Mouse (Mus musculus) neural tube, embryonic 14.5 days (tissue): Measurements from ENCODE around the gene Cdk5r1. TPM values are rescaled to one million over a fixed set of nuclear protein-coding genes. Genes with fewer than 3 reads are reported as not detected.
A peak's percentile ranks its signal among the peaks of the same experiment; 100 is the strongest.

Experiments
- ATAC-seq: fragments of 200-750 bp; cut with Nextera tagmentation; 2 replicates; pipeline ENCODE4 v1.8.0; 2017; ENCODE audit warnings: low read depth, mild to moderate bottlenecking, moderate TSS enrichment, moderate library complexity
- H3K27ac ChIP-seq: fragments of 300-500 bp; sonication (generic); 2 replicates; pipeline ENCODE4 v1.5.1; 2014; ENCODE audit warnings: low read depth, mild to moderate bottlenecking, control low read depth, low read length, moderate library complexity, mixed read lengths
- H3K27me3 ChIP-seq: fragments of 300-500 bp; sonication (generic); 2 replicates; pipeline ENCODE4 v1.6.1; 2014; ENCODE audit warnings: low read length; ENCODE audit not compliant: control insufficient read depth, insufficient read depth
- H3K36me3 ChIP-seq: fragments of 300-500 bp; sonication (generic); 2 replicates; pipeline ENCODE4 v1.6.1; 2014; ENCODE audit warnings: low read length, mixed read lengths; ENCODE audit not compliant: control insufficient read depth, insufficient read depth
- H3K4me1 ChIP-seq: fragments of 300-500 bp; sonication (generic); 2 replicates; pipeline ENCODE4 v1.6.1; 2014; ENCODE audit warnings: low read length; ENCODE audit not compliant: control insufficient read depth, insufficient read depth
- H3K4me2 ChIP-seq: fragments of 300-500 bp; sonication (generic); 2 replicates; pipeline ENCODE4 v1.6.1; 2014; ENCODE audit warnings: mild to moderate bottlenecking, low read depth, low read length, control low read depth
- H3K4me3 ChIP-seq: fragments of 300-500 bp; sonication (generic); 2 replicates; pipeline ENCODE4 v1.5.1; 2014; ENCODE audit warnings: low read depth, low read length, control low read depth, mixed read lengths
- H3K9ac ChIP-seq: fragments of 300-500 bp; sonication (generic); replicated peaks from 2 replicates; pipeline ENCODE4 v1.6.1; 2014; ENCODE audit warnings: low read depth, mild to moderate bottlenecking, control low read depth, low read length, mixed read lengths
- H3K9me3 ChIP-seq: fragments of 300-500 bp; sonication (generic); 2 replicates; pipeline ENCODE4 v1.6.1; 2016; ENCODE audit warnings: low read length; ENCODE audit not compliant: control insufficient read depth
- WGBS: fragments of 180-500 bp; shearing (Covaris S2); extraction: QIAGEN DNeasy Blood & Tissue Kit; methylation state at CpG from one replicate; pipeline ENCODE4 v1.1.7; 2014; 5-methylcytosine and 5-hydroxymethylcytosine counted together
- polyA plus RNA-seq: library from polyadenylated mRNA; unstranded; fragments of >200 nt; fragmentation: Nextera tagmentation; extraction: Ambion mirVana; gene quantifications from 2 replicates; pipeline ENCODE4 v1.2.1, GENCODE M21; 2014

The Cdk5r1 gene
- 83.1 and 84.0 TPM in 2 replicates for polyA plus RNA-seq

DNA sequence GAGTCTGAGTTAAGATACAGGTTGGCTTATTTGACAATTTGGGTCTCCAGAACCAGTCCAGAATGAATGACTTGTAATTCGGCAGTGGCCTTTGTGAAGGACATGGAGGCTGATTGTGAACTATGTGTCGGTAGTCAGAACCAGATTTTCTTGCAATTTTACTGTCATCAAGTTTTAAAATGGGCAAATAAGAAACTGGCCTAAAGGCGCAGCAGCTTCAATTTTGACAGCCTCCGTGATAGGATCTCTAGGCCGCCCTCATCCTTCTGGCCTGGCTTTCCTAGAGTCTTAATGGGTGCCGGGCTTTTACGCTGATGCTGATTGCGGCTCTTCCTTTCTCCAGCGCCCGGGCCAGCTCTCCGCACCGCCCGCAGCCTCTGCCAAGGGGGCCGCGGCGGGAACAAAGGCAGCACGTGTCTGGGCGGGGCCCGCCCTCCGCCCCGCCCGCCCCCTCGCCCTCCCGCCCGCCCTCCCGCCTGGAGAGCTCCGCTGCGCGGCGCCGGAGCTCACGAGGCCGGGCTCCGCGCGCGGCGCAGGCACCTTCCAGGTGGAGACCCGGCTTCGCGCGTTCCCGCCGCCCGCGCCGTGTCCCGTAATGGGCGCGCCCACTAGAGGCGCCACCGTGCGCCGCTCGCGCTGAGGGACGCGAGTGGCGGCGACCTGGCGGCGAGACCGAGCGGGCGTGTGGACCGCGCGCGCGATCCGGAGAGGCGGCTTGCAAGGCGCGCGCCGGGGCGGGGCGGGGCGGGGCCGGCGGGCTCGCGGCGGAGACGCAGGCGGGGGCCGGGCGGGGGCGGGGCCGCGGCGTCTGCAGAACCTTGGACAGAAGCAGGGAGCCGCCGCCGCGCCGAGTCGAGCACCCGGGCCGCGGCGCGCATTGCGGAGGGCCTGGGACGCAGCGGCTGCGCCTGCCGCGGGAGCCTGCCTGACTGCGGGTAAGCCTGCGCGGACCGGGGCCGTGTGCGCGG lies at the start of gene Cdk5r1:
Gene Cdk5r1 (plus strand): TSS at position 802 of the 968 bp plus-strand sequence.
- H3K9ac ChIP-seq: peak within 1 kb of the TSS; percentile 98

DNA sequence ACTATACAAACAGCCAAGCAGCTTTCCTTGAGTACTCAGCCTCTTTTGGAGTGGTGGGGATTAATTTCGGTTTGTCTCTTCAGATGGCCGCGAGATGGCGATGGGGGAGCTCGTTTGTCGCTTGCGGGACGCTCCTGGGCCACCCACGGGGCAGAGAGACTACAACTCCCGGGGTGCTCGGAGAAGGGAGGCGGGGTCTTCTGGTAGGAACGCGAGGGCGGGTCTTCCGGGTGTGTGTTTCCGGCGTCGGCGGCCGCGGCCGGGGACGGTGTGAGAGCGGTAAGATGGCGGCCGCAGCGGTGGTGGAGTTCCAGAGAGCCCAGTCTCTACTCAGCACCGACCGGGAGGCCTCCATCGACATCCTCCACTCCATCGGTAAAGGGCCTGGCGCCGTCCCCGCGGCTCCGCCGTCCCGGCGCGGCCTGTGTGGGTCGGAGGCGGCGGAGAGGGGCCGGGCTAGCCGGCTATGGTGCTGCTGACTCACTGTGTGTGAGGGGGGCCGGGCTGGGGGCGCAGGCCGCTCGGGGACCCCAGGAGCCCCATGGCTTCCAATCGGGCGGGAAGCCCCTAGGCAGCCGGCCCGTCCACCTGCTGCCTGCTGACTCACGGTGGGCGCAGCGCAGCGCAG lies 48.3 kb upstream of the Cdk5r1 start, which contains the start of gene Psmd11:
Gene Psmd11 (plus strand): TSS at position 235 of the 628 bp plus-strand sequence.
- peak; percentile 99 for ATAC-seq
- Histone ChIP-seq H3K27me3 (no peaks in the 10 kb centered on the region), H3K36me3 (peaks cover 16% of the 10 kb centered on the region; the same call in 1 of the 2 replicates), H3K4me3 (peak within 1 kb of the TSS; percentile 99), H3K4me2 (peak within 1 kb of the TSS; percentile 92), H3K4me1 (peaks cover 8% of the 10 kb centered on the region; the same call in 1 of the 2 replicates), H3K9ac (peak within 1 kb of the TSS; percentile 83), H3K27ac (peak within 1 kb of the TSS; percentile 86), H3K9me3 (no peaks in the 10 kb centered on the region)
- under 1% methylated on average over 53 of the region's 58 CpGs for WGBS

More for the DNA sequence above, at the start of gene Cdk5r1:
- H3K36me3 ChIP-seq: peaks cover 10% of the 10 kb centered on the region; the same call in 1 of the 2 replicates
- H3K4me3 ChIP-seq: peak within 1 kb of the TSS; percentile 95
- peak; percentile 88 for ATAC-seq
- no peaks in the 10 kb centered on the region for H3K9me3 ChIP-seq
- WGBS: 1% methylated on average over 65 of the region's 116 CpGs
- H3K4me2 ChIP-seq: peak within 1 kb of the TSS; percentile 96
- 0 out of 2 replicates have a peak, but pooled peaks cover 4% of the 10 kb centered on the region for H3K27me3 ChIP-seq
- H3K4me1 ChIP-seq: peaks cover 6% of the 10 kb centered on the region
- H3K27ac ChIP-seq: peak within 1 kb of the TSS; percentile 97

GRCm38 (mm10) chr11:80429009-80429475 lies 47.8 kb upstream of the Cdk5r1 start:
- H3K4me1 ChIP-seq: peaks cover 8% of the 10 kb centered on the region; the same call in 1 of the 2 replicates
- peak overlapping the region; percentile 83 for H3K9ac ChIP-seq
- no peaks in the 10 kb centered on the region for H3K9me3 ChIP-seq
- H3K27me3 ChIP-seq: no peaks in the 10 kb centered on the region
- peak overlapping the region; percentile 86 for H3K27ac ChIP-seq
- ATAC-seq: no peak; the same call in none of the 2 replicates
- peaks cover 17% of the 10 kb centered on the region; the same call in 1 of the 2 replicates for H3K36me3 ChIP-seq
- H3K4me2 ChIP-seq: peak overlapping the region; percentile 92
- peak overlapping the region; percentile 99 for H3K4me3 ChIP-seq
- under 1% methylated on average over 37 of the region's 37 CpGs for WGBS

- Histone ChIP-seq H3K4me2 (peak overlapping the region; percentile 92), H3K27ac (no peak overlapping the region), H3K9me3 (no peaks in the 10 kb centered on the region), H3K4me1 (peaks cover 8% of the 10 kb centered on the region; the same call in 1 of the 2 replicates), H3K27me3 (no peaks in the 10 kb centered on the region), H3K4me3 (peak overlapping the region; percentile 99), H3K36me3 (peaks cover 17% of the 10 kb centered on the region; the same call in 1 of the 2 replicates), H3K9ac (peak overlapping the region; percentile 83)
- no peak for ATAC-seq
- 62% methylated on average over 14 of the region's 14 CpGs for WGBS
These were observed 47.2 kb upstream of the Cdk5r1 start for GRCm38 (mm10) chr11:80429500-80430166.

DNA sequence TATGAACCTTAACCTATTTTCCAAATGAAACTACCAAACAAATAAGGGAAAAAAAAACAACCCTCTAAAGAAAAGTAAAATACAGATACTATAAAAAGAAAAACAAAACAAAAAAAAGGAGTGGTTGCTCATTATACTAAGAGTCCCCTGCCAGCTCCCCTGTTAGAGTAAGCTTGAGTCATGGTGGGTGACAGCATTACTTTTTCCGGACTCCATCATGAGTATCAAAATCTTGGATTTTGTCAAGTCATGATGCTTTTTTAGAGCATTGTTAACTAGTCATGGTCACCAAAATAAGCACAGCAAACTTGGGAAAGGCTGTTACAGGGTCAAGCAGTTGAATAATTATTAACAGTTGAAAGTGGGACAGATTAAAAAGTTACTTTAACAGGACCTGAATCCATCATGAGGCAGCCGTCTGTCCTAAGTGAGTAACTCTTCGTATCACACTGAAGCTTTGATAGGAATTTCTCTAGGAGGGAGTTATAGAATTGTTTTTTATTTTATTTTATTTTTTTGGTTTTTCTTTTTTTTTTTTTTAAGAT lies 46.4 kb upstream of the Cdk5r1 start:
- Histone ChIP-seq H3K27ac (no peak overlapping the region), H3K4me2 (no peak overlapping the region), H3K4me1 (peaks cover 8% of the 10 kb centered on the region; the same call in 1 of the 2 replicates), H3K9me3 (no peaks in the 10 kb centered on the region), H3K27me3 (no peaks in the 10 kb centered on the region), H3K36me3 (peaks cover 17% of the 10 kb centered on the region; the same call in 1 of the 2 replicates), H3K4me3 (no peak overlapping the region), H3K9ac (no peak overlapping the region)
- 97% methylated on average over 3 of the region's 3 CpGs for WGBS
- ATAC-seq: no peak

- no peak overlapping the region for H3K4me3 ChIP-seq
- ATAC-seq: no peak
- no peak overlapping the region for H3K9ac ChIP-seq
- no peaks in the 10 kb centered on the region for H3K27me3 ChIP-seq
- no peaks in the 10 kb centered on the region for H3K4me1 ChIP-seq
- 93% methylated on average over 3 of the region's 3 CpGs for WGBS
- H3K9me3 ChIP-seq: no peaks in the 10 kb centered on the region
- H3K36me3 ChIP-seq: peaks cover 9% of the 10 kb centered on the region; the same call in 1 of the 2 replicates
- H3K27ac ChIP-seq: no peak overlapping the region
- no peak overlapping the region for H3K4me2 ChIP-seq
These were observed 29.9 kb upstream of the Cdk5r1 start for GRCm38 (mm10) chr11:80446916-80447315.

GRCm38 (mm10) chr11:80449859-80450258 lies 27.0 kb upstream of the Cdk5r1 start:
- Histone ChIP-seq H3K4me1 (no peaks in the 10 kb centered on the region), H3K27ac (no peak overlapping the region), H3K9me3 (no peaks in the 10 kb centered on the region), H3K9ac (no peak overlapping the region), H3K4me3 (no peak overlapping the region), H3K4me2 (no peak overlapping the region), H3K27me3 (no peaks in the 10 kb centered on the region), H3K36me3 (peaks cover 9% of the 10 kb centered on the region; the same call in 1 of the 2 replicates)
- ATAC-seq: no peak
- WGBS: 89% methylated on average over 2 of the region's 2 CpGs

- Histone ChIP-seq H3K4me1 (no peaks in the 10 kb centered on the region), H3K27me3 (no peaks in the 10 kb centered on the region), H3K4me2 (no peak overlapping the region), H3K36me3 (peaks cover 1% of the 10 kb centered on the region; the same call in 1 of the 2 replicates), H3K9me3 (no peaks in the 10 kb centered on the region), H3K9ac (no peak overlapping the region), H3K27ac (no peak overlapping the region), H3K4me3 (no peak overlapping the region)
- WGBS: 89% methylated on average over 3 of the region's 3 CpGs
- ATAC-seq: no peak
These were observed 24.6 kb upstream of the Cdk5r1 start for GRCm38 (mm10) chr11:80452242-80452641.
